Mouse (Mus musculus): ENCODE measurements around the gene Gm10662. TPM values are rescaled to one million over a fixed set of nuclear protein-coding genes. Genes with fewer than 3 reads are reported as not detected.

Gene Gm10662
- polyA plus RNA-seq (2012; rRNA removed), result not detected in 2 replicates

GRCm38 (mm10) chr7:23144380-23144779, at the start of gene Gm10662:
Gm10662 (minus strand) TSS chr7:23144480.

Other genes starting within 250 kb of the Gm10662 start
- not detected in 2 replicates for gene Gm4214, start 159.8 kb downstream of the Gm10662 start, polyA plus RNA-seq (2012; rRNA removed)
- gene Gm4216, start 124.6 kb downstream of the Gm10662 start, polyA plus RNA-seq (2012; rRNA removed), result not detected in 2 replicates
- gene Vmn1r163, start 88.9 kb downstream of the Gm10662 start, polyA plus RNA-seq (2012; rRNA removed), result not detected in 2 replicates
- not detected in 2 replicates for gene Gm8720, start 77.0 kb downstream of the Gm10662 start, polyA plus RNA-seq (2012; rRNA removed)
- gene Vmn1r165, start 72.9 kb upstream of the Gm10662 start, polyA plus RNA-seq (2012; rRNA removed), result not detected in 2 replicates
- gene Vmn1r166, start 107.2 kb upstream of the Gm10662 start, polyA plus RNA-seq (2012; rRNA removed), result not detected in 2 replicates
- not detected in 2 replicates for gene Gm6902, start 134.4 kb upstream of the Gm10662 start, polyA plus RNA-seq (2012; rRNA removed)
- gene Nlrp4e, start 156.7 kb upstream of the Gm10662 start, polyA plus RNA-seq (2012; rRNA removed), result not detected in 2 replicates
- 0.01 TPM in 1 of 2 replicates, not detected in the other for gene Nlrp5, start 241.4 kb upstream of the Gm10662 start, polyA plus RNA-seq (2012; rRNA removed)